Mouse (Mus musculus) urinary bladder, adult 18-20 months (tissue): ENCODE data around the gene Ssxb3.
"Not testable (repeated sequence)": the region's sequence is repeated elsewhere in the genome, so short reads cannot be mapped to it uniquely, and the experiment has no call there.

Source experiments
- DNase-seq, 2 experiments: peaks; one replicate each; pipeline ENCODE4 v3.0.0; 2022; ENCODE audit warnings: low spot score in 2 of 2, mixed read lengths in 2 of 2

The Ssxb3 gene

DNA sequence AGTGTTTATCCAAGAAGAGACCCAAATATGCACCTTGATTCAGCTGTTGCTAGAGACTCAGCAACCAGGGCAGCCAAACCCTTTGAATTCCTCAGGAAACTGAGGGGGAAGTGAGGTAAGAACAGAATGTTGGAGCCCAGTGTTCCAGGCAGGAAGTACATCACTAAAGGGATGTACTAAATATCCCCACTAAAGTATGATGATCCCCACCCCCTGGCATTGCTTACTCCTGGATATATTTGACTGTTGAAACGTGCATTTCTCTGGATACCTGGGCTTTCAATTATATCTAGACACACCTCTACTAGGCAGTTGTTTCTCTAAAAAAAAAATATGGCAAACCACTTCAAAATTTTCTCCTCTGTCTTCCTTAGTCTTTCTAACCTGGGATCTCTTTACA lies at the start of gene Ssxb3:
Gene Ssxb3 (minus strand): TSS at position 101 of the 400 bp plus-strand sequence.
- DNase-seq, result not testable (repeated sequence)

DNA sequence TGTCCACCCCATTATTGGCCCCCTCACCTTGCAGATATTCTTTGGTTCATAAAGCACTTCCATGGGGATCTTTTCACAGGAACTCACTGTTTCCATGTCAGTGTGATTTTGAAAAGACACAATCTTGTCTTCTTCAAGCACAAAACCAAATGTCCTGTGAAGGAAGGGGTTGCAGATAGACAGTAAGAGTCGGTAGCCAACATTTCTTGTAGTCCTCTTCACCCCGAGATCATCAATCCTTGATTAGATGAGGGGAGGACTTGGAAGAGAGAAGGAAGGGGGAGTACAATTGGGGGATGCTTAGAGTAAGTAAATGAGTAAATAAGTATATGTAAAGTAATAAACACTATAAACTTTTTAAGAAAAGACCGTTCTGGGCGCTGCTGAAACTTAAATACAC lies 43.5 kb downstream of the Ssxb3 start, which contains the start of gene Ssxb6:
Gene Ssxb6 (minus strand): TSS at position 101 of the 400 bp plus-strand sequence.
- DNase-seq, result not testable (repeated sequence)
